Mouse (Mus musculus) forebrain, embryonic 15.5 days (tissue): ENCODE measurements at regions not wholly inside any gene's neighbourhood (a gene's known extent, or its start where the extent isn't known, plus 50 kb on each side); places are given as distances from the start of the nearest gene placed in this dataset.

ENCODE experiments used
- ATAC-seq: fragments of 200-750 bp; cut with Nextera tagmentation; replicated peaks from 2 replicates; pipeline ENCODE4 v1.8.0; 2017; ENCODE audit warnings: mild to moderate bottlenecking, moderate TSS enrichment, moderate library complexity
- H3K27ac ChIP-seq: fragments of 300-500 bp; sonication (generic); replicated peaks from 2 replicates; pipeline ENCODE4 v1.5.1; 2015; ENCODE audit warnings: mild to moderate bottlenecking, inconsistent platforms
- H3K27me3 ChIP-seq: fragments of 300-500 bp; sonication (generic); 2 replicates; pipeline ENCODE4 v1.6.1; 2015; ENCODE audit warnings: inconsistent platforms
- H3K36me3 ChIP-seq: fragments of 300-500 bp; sonication (generic); 2 replicates; pipeline ENCODE4 v1.6.1; 2015; ENCODE audit warnings: mild to moderate bottlenecking, inconsistent platforms
- H3K4me1 ChIP-seq: fragments of 300-500 bp; sonication (generic); 2 replicates; pipeline ENCODE4 v1.6.1; 2015; ENCODE audit warnings: inconsistent platforms
- H3K4me2 ChIP-seq: fragments of 300-500 bp; sonication (generic); replicated peaks from 2 replicates; pipeline ENCODE4 v1.6.1; 2015; ENCODE audit warnings: mild to moderate bottlenecking, inconsistent platforms
- H3K4me3 ChIP-seq: fragments of 300-500 bp; sonication (generic); 2 replicates; pipeline ENCODE4 v1.5.1; 2015; ENCODE audit warnings: mild to moderate bottlenecking, inconsistent platforms
- H3K9ac ChIP-seq: fragments of 300-500 bp; sonication (generic); replicated peaks from 2 replicates; pipeline ENCODE4 v1.6.1; 2015; ENCODE audit warnings: mild to moderate bottlenecking, inconsistent platforms
- H3K9me3 ChIP-seq: fragments of 300-500 bp; sonication (generic); 2 replicates; pipeline ENCODE4 v1.6.1; 2016; ENCODE audit warnings: inconsistent platforms
- WGBS: fragments of 180-500 bp; shearing (Covaris S2); methylation state at CpG from one replicate; pipeline ENCODE4 v1.1.7; 2015; ENCODE audit warnings: mixed read lengths; 5-methylcytosine and 5-hydroxymethylcytosine counted together

GRCm38 (mm10) chr15:67788587-67788986 is 1287.9 kb upstream of the Lrrc6 start:
- H3K9me3 ChIP-seq, result no peaks in the 10 kb centered on the region
- no peak overlapping the region for H3K4me2 ChIP-seq
- no peaks in the 10 kb centered on the region for H3K27me3 ChIP-seq
- H3K4me3 ChIP-seq, result no peak overlapping the region
- no peaks in the 10 kb centered on the region for H3K36me3 ChIP-seq
- no peak overlapping the region for H3K9ac ChIP-seq
- no peak for ATAC-seq
- H3K27ac ChIP-seq, result no peak overlapping the region
- H3K4me1 ChIP-seq, result 0 out of 2 replicates have a peak, but pooled peaks cover 2% of the 10 kb centered on the region

- 46% methylated on average over 2 of the region's 2 CpGs for WGBS
- Histone ChIP-seq H3K27me3 (no peaks in the 10 kb centered on the region), H3K9ac (no peak overlapping the region), H3K9me3 (no peaks in the 10 kb centered on the region), H3K4me3 (no peak overlapping the region), H3K4me2 (no peak overlapping the region), H3K4me1 (0 out of 2 replicates have a peak, but pooled peaks cover 2% of the 10 kb centered on the region), H3K36me3 (no peaks in the 10 kb centered on the region), H3K27ac (no peak overlapping the region)
- 0 out of 2 replicates have a peak, but pooled peaks have one; percentile 43 for ATAC-seq
These were observed 1284.9 kb upstream of the Lrrc6 start for GRCm38 (mm10) chr15:67785583-67785982.

GRCm38 (mm10) chr15:67783754-67784153 is 1283.0 kb upstream of the Lrrc6 start:
- WGBS, result 80% methylated on average over 1 of the region's 1 CpGs
- Histone ChIP-seq H3K4me1 (0 out of 2 replicates have a peak, but pooled peaks cover 2% of the 10 kb centered on the region), H3K27ac (no peak overlapping the region), H3K4me3 (no peak overlapping the region), H3K4me2 (no peak overlapping the region), H3K9me3 (no peaks in the 10 kb centered on the region), H3K9ac (no peak overlapping the region), H3K36me3 (no peaks in the 10 kb centered on the region), H3K27me3 (no peaks in the 10 kb centered on the region)
- no peak for ATAC-seq

DNA sequence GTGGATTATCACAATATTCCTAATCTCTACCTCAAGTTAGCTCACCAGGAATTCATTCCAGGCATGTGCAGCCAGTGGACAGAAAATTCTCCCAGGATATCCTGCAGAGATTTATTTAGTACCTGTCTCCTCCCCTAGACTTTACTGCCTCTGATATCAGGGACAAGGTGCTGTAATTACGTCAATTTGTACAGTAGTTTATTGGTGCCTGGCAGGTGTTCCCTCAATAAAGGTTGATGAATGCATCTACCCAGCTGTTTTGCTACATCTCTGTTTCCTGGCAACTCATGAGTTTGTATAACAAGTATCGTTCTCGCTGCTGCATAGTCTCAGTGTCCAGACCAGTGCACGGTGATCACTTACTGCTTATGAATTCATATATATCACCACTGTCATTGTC is 1281.8 kb upstream of the Lrrc6 start:
- no peak overlapping the region for H3K4me3 ChIP-seq
- H3K27ac ChIP-seq, result no peak overlapping the region
- H3K9ac ChIP-seq, result no peak overlapping the region
- no peaks in the 10 kb centered on the region for H3K9me3 ChIP-seq
- WGBS, result 89% methylated on average over 4 of the region's 4 CpGs
- H3K4me2 ChIP-seq, result no peak overlapping the region
- H3K27me3 ChIP-seq, result no peaks in the 10 kb centered on the region
- 0 out of 2 replicates have a peak, but pooled peaks cover 2% of the 10 kb centered on the region for H3K4me1 ChIP-seq
- no peaks in the 10 kb centered on the region for H3K36me3 ChIP-seq
- ATAC-seq, result no peak

DNA sequence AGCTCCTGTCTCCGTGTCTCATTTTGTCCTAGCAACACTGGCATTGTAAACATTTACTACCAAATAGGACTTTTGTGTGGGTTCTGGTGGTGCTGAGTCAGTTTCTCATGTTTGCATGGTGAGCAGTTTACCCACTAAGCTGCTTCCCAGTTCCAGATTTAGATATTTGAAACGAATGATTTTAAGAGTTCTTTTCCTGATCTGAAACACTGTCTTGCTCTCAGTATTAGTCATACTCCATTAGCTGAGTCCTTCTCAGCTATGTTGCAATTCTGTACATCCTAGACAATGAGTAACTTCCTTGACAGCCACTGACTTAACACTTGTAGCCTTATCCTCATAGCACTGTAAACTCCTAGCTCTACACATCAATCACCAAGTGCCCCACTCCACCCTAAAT is 1280.1 kb upstream of the Lrrc6 start:
- H3K4me2 ChIP-seq, result no peak overlapping the region
- 0 out of 2 replicates have a peak, but pooled peaks cover 2% of the 10 kb centered on the region for H3K4me1 ChIP-seq
- no peak for ATAC-seq

DNA sequence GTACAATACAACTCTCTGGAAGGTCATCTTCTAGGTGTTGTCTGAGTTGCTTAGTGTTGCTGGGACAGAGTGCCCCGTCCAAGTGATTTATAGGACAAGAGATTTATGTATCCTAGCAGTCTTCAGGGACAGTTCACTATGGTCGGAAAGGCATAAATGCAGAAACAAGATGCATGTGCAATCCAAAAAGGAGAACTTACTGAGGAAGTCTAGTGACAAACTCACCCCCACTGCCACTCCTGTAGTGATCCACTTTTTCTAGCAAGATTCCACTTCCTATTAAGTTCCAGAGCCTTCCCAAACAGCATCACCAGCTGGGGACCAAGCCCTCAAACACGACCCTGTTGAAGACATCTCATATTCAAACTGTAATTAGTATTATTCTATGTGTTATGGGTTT is 1266.9 kb upstream of the Lrrc6 start:
- H3K4me2 ChIP-seq, result no peak overlapping the region

More for the DNA sequence above, 1280.1 kb upstream of the Lrrc6 start:
- Histone ChIP-seq H3K27me3 (no peaks in the 10 kb centered on the region), H3K9me3 (no peaks in the 10 kb centered on the region), H3K4me3 (no peak overlapping the region), H3K9ac (no peak overlapping the region), H3K27ac (no peak overlapping the region), H3K36me3 (no peaks in the 10 kb centered on the region)
- 89% methylated on average over 2 of the region's 2 CpGs for WGBS

DNA sequence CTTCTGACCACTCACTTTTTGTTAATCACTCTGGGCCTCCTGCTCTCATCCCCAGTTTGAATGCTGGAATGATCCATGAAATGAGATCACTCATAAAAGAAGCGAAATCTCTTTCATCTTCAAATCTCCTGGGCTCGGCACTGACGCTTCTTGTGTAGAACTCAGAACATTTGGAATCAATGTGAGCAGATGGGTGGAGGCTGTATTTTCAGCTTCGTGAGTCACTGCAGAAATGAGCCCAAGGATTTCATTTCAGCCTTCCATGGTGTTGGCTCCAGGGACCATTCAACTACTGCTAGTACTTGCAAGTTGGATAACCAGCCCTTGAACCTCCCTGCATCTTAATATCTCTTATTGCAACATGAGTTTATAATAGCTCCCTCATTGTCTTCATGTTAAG is 1258.5 kb upstream of the Lrrc6 start:
- H3K4me1 ChIP-seq, result no peaks in the 10 kb centered on the region
- no peak overlapping the region for H3K27ac ChIP-seq
- WGBS, result 80% methylated on average over 4 of the region's 4 CpGs
- H3K4me2 ChIP-seq, result no peak overlapping the region
- no peaks in the 10 kb centered on the region for H3K9me3 ChIP-seq
- ATAC-seq, result no peak
- H3K4me3 ChIP-seq, result no peak overlapping the region
- H3K9ac ChIP-seq, result no peak overlapping the region
- no peaks in the 10 kb centered on the region for H3K36me3 ChIP-seq
- no peaks in the 10 kb centered on the region for H3K27me3 ChIP-seq

More for the DNA sequence above, 1266.9 kb upstream of the Lrrc6 start:
- Histone ChIP-seq H3K27me3 (no peaks in the 10 kb centered on the region), H3K36me3 (no peaks in the 10 kb centered on the region), H3K27ac (no peak overlapping the region), H3K4me1 (no peaks in the 10 kb centered on the region), H3K4me3 (no peak overlapping the region), H3K9me3 (no peaks in the 10 kb centered on the region), H3K9ac (no peak overlapping the region)
- WGBS, result 84% methylated on average over 3 of the region's 3 CpGs
- ATAC-seq, result no peak

DNA sequence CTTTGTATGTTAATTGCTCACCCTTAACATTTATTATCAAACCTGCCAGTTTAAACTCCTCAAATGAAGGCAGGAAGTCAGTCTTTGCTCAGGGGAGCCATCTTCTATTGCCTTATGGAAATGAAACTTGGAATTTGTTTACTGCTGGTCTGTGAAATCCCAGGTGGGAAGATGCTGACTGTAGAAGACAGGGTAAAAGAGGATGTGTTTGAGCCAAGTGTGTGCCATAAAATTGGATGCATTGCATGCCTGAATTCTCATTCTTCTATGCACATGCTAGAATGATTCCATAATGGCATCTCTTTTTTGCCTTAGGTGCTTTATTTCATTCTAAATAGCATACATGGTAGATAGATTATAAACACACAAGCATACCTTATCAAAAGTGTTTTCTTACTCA is 1249.9 kb upstream of the Lrrc6 start:
- H3K27ac ChIP-seq, result no peak overlapping the region
- no peak for ATAC-seq

GRCm38 (mm10) chr15:67743332-67743731 is 1242.6 kb upstream of the Lrrc6 start:
- no peaks in the 10 kb centered on the region for H3K9me3 ChIP-seq
- ATAC-seq, result no peak
- 73% methylated on average over 2 of the region's 2 CpGs for WGBS

More for the DNA sequence above, 1249.9 kb upstream of the Lrrc6 start:
- Histone ChIP-seq H3K4me1 (no peaks in the 10 kb centered on the region), H3K36me3 (no peaks in the 10 kb centered on the region), H3K9me3 (no peaks in the 10 kb centered on the region), H3K4me2 (no peak overlapping the region), H3K9ac (no peak overlapping the region), H3K4me3 (no peak overlapping the region), H3K27me3 (no peaks in the 10 kb centered on the region)

GRCm38 (mm10) chr15:67732988-67733387 is 1232.3 kb upstream of the Lrrc6 start:
- no peaks in the 10 kb centered on the region for H3K9me3 ChIP-seq
- ATAC-seq, result no peak
- H3K4me3 ChIP-seq, result no peak overlapping the region
- H3K4me2 ChIP-seq, result no peak overlapping the region
- no peaks in the 10 kb centered on the region for H3K4me1 ChIP-seq
- no peaks in the 10 kb centered on the region for H3K27me3 ChIP-seq
- H3K27ac ChIP-seq, result no peak overlapping the region
- WGBS, result 75% methylated on average over 1 of the region's 1 CpGs
- no peak overlapping the region for H3K9ac ChIP-seq
- H3K36me3 ChIP-seq, result no peaks in the 10 kb centered on the region

More at GRCm38 (mm10) chr15:67743332-67743731, 1242.6 kb upstream of the Lrrc6 start:
- H3K4me2 ChIP-seq, result no peak overlapping the region
- no peak overlapping the region for H3K4me3 ChIP-seq
- H3K4me1 ChIP-seq, result no peaks in the 10 kb centered on the region
- H3K27me3 ChIP-seq, result no peaks in the 10 kb centered on the region
- no peak overlapping the region for H3K27ac ChIP-seq
- no peaks in the 10 kb centered on the region for H3K36me3 ChIP-seq
- no peak overlapping the region for H3K9ac ChIP-seq

- Histone ChIP-seq H3K36me3 (no peaks in the 10 kb centered on the region), H3K4me1 (no peaks in the 10 kb centered on the region), H3K27ac (no peak overlapping the region), H3K27me3 (no peaks in the 10 kb centered on the region), H3K9me3 (no peaks in the 10 kb centered on the region), H3K4me3 (no peak overlapping the region), H3K9ac (no peak overlapping the region), H3K4me2 (no peak overlapping the region)
- no peak for ATAC-seq
- 72% methylated on average over 8 of the region's 8 CpGs for WGBS
These were observed 1228.8 kb upstream of the Lrrc6 start for GRCm38 (mm10) chr15:67729492-67729891.

DNA sequence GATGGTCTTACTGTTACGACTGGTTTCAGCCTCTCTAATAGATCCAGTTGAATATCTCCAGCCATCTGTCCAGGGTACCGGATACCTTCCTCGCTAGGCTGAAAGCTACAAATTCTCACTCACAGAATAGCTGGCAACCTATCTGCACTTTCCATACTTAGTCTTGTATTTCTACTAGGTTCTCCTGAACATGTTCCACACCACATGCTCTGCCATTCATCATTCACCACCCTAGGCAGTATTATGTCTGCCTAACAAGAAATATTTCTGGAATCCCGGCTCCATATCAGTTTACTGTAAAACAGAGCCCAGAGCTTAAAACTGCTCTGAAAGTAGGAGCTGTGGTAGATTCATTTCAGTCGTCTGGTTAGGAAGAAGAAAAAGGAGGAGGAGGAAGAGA is 1224.5 kb upstream of the Lrrc6 start:
- WGBS, result 86% methylated on average over 5 of the region's 5 CpGs
- ATAC-seq, result no peak

GRCm38 (mm10) chr15:67714203-67714602 is 1213.5 kb upstream of the Lrrc6 start:
- no peak overlapping the region for H3K4me2 ChIP-seq
- H3K4me1 ChIP-seq, result no peaks in the 10 kb centered on the region
- no peak overlapping the region for H3K9ac ChIP-seq
- H3K36me3 ChIP-seq, result no peaks in the 10 kb centered on the region
- ATAC-seq, result no peak
- 68% methylated on average over 3 of the region's 3 CpGs for WGBS
- H3K4me3 ChIP-seq, result no peak overlapping the region
- no peaks in the 10 kb centered on the region for H3K27me3 ChIP-seq
- H3K9me3 ChIP-seq, result no peaks in the 10 kb centered on the region
- H3K27ac ChIP-seq, result no peak overlapping the region

More for the DNA sequence above, 1224.5 kb upstream of the Lrrc6 start:
- H3K27ac ChIP-seq, result no peak overlapping the region
- H3K9ac ChIP-seq, result no peak overlapping the region
- no peaks in the 10 kb centered on the region for H3K9me3 ChIP-seq
- no peak overlapping the region for H3K4me3 ChIP-seq
- no peaks in the 10 kb centered on the region for H3K4me1 ChIP-seq
- H3K36me3 ChIP-seq, result no peaks in the 10 kb centered on the region
- no peak overlapping the region for H3K4me2 ChIP-seq
- no peaks in the 10 kb centered on the region for H3K27me3 ChIP-seq
